ENCODE assay signal across 12 mouse cellular contexts in genomic region chr4:153679151-153679550, GRCm38 (mm10).
A peak's percentile ranks its signal among the peaks of the same experiment; 100 is the strongest.
DNase-seq lines count a peak whose midpoint lies in the region; ATAC-seq and TF ChIP-seq lines count a peak whose summit lies in the region.
"Had no signal": no experiment of that assay in that cellular context is flagged by ENCODE, and none has a peak within 500 bp of the region (broad histone marks: within the 10 kb centered on the region; RNA-seq: fewer than 3 reads in every experiment).

No protein-coding gene starts in this region.

- H3K36me3 ChIP-seq in hindbrain, embryonic 14.5 days (replicated peaks; ENCODE audit: control insufficient read depth, insufficient read depth) = no peaks in the 10 kb centered on the region
- no peaks in the 10 kb centered on the region for H3K36me3 ChIP-seq in hindbrain, embryonic 12.5 days
- no peaks in the 10 kb centered on the region for H3K36me3 ChIP-seq in neural tube, embryonic 15.5 days
- no peaks in the 10 kb centered on the region for H3K36me3 ChIP-seq in limb, embryonic 14.5 days (ENCODE audit: control insufficient read depth, insufficient read depth, low read length)
- H3K36me3 ChIP-seq: embryonic facial prominence, embryonic 15.5 days; limb, embryonic 13.5 days had no signal

- H3K4me2 ChIP-seq in hindbrain, embryonic 14.5 days (replicated peaks) = no peak overlapping the region
- no peak overlapping the region for H3K4me2 ChIP-seq in hindbrain, embryonic 12.5 days (replicated peaks)
- no peak overlapping the region for H3K4me2 ChIP-seq in neural tube, embryonic 15.5 days
- H3K4me2 ChIP-seq in limb, embryonic 14.5 days (replicated peaks; ENCODE audit: low read depth, low read length, severe bottlenecking) = no peak overlapping the region
- H3K4me2 ChIP-seq: embryonic facial prominence, embryonic 15.5 days; limb, embryonic 13.5 days had no signal

- H3K27me3 ChIP-seq in hindbrain, embryonic 14.5 days (ENCODE audit: control insufficient read depth, insufficient read depth, low read length) = no peaks in the 10 kb centered on the region
- H3K27me3 ChIP-seq in hindbrain, embryonic 12.5 days = no peaks in the 10 kb centered on the region
- H3K27me3 ChIP-seq in neural tube, embryonic 15.5 days (replicated peaks) = no peaks in the 10 kb centered on the region
- no peaks in the 10 kb centered on the region for H3K27me3 ChIP-seq in limb, embryonic 14.5 days (ENCODE audit: control insufficient read depth, insufficient read depth, low read length)
- H3K27me3 ChIP-seq: embryonic facial prominence, embryonic 15.5 days; limb, embryonic 13.5 days had no signal

- DNase-seq in hindbrain, embryonic 14.5 days (ENCODE audit: low spot score) = peak; percentile 63
- peak; percentile 58 for DNase-seq in neural tube, embryonic 10.5 days (ENCODE audit: extremely low spot score, low spot score)
- peak; percentile 26 for DNase-seq in brain, embryonic 14.5 days (ENCODE audit: low read depth)
- peak; percentile 82 for DNase-seq in limb, embryonic 14.5 days (ENCODE audit: low spot score)
- no peak for DNase-seq in layer of hippocampus, adult 18-20 months (ENCODE audit: low spot score in 2 of 2)
- no peak for DNase-seq in frontal cortex, postnatal 25 days (ENCODE audit: low spot score in 2 of 2)
- DNase-seq: kidney, adult 11 months; thymus, postnatal 25 days had no signal

- ATAC-seq in hindbrain, embryonic 14.5 days (ENCODE audit: low FRiP score) = no peak
- ATAC-seq in hindbrain, embryonic 12.5 days (ENCODE audit: low FRiP score) = no peak
- ATAC-seq in neural tube, embryonic 15.5 days (ENCODE audit: low FRiP score) = no peak
- ATAC-seq in limb, embryonic 14.5 days (ENCODE audit: low FRiP score, low read depth) = no peak

- H3K9ac ChIP-seq in hindbrain, embryonic 14.5 days = no peak overlapping the region
- H3K9ac ChIP-seq in hindbrain, embryonic 12.5 days = no peak overlapping the region
- no peak overlapping the region for H3K9ac ChIP-seq in neural tube, embryonic 15.5 days (replicated peaks)
- H3K9ac ChIP-seq in limb, embryonic 14.5 days (ENCODE audit: low read depth, low read length, severe bottlenecking) = no peak overlapping the region
- H3K9ac ChIP-seq: embryonic facial prominence, embryonic 15.5 days; limb, embryonic 13.5 days had no signal

- no peaks in the 10 kb centered on the region for H3K4me1 ChIP-seq in hindbrain, embryonic 14.5 days (replicated peaks; ENCODE audit: control insufficient read depth, insufficient read depth, low read length)
- 0 out of 2 replicates have a peak, but pooled peaks cover 5% of the 10 kb centered on the region for H3K4me1 ChIP-seq in hindbrain, embryonic 12.5 days
- peaks cover 3% of the 10 kb centered on the region; the same call in 1 of the 2 replicates for H3K4me1 ChIP-seq in neural tube, embryonic 15.5 days
- no peaks in the 10 kb centered on the region for H3K4me1 ChIP-seq in limb, embryonic 14.5 days (ENCODE audit: control insufficient read depth, insufficient read depth, low read length)
- H3K4me1 ChIP-seq: embryonic facial prominence, embryonic 15.5 days; limb, embryonic 13.5 days had no signal

- 38% methylated on average over 12 of the region's 12 CpGs for WGBS in hindbrain, embryonic 14.5 days
- 33% methylated on average over 12 of the region's 12 CpGs for WGBS in hindbrain, embryonic 12.5 days
- 36% methylated on average over 12 of the region's 12 CpGs for WGBS in neural tube, embryonic 15.5 days
- 25% methylated on average over 12 of the region's 12 CpGs for WGBS in limb, embryonic 14.5 days

- TF ChIP-seq POLR2A in brain, embryonic 14.5 days (IDR thresholded peaks at IDR 0.05; ENCODE audit: borderline replicate concordance, extremely low read depth, insufficient read depth, insufficient read length, poor library complexity, severe bottlenecking) = no peak
- no peak for TF ChIP-seq POLR2A in limb, embryonic 14.5 days (IDR thresholded peaks at IDR 0.05; ENCODE audit: borderline replicate concordance, extremely low read depth, insufficient read depth, insufficient read length)

- no peak overlapping the region for H3K27ac ChIP-seq in hindbrain, embryonic 14.5 days
- no peak overlapping the region for H3K27ac ChIP-seq in hindbrain, embryonic 12.5 days
- no peak overlapping the region for H3K27ac ChIP-seq in neural tube, embryonic 15.5 days (replicated peaks)
- H3K27ac ChIP-seq in limb, embryonic 14.5 days (replicated peaks; ENCODE audit: low read depth, low read length) = no peak overlapping the region
- H3K27ac ChIP-seq: embryonic facial prominence, embryonic 15.5 days; limb, embryonic 13.5 days had no signal

- no peak overlapping the region for H3K4me3 ChIP-seq in hindbrain, embryonic 14.5 days (replicated peaks; ENCODE audit: low read length)
- H3K4me3 ChIP-seq in hindbrain, embryonic 12.5 days = no peak overlapping the region
- H3K4me3 ChIP-seq in neural tube, embryonic 15.5 days (replicated peaks) = no peak overlapping the region
- H3K4me3 ChIP-seq in limb, embryonic 14.5 days (replicated peaks; ENCODE audit: low read length) = no peak overlapping the region
- H3K4me3 ChIP-seq: embryonic facial prominence, embryonic 15.5 days; limb, embryonic 13.5 days had no signal

- no peaks in the 10 kb centered on the region for H3K9me3 ChIP-seq in hindbrain, embryonic 14.5 days (ENCODE audit: control insufficient read depth, low read length)
- H3K9me3 ChIP-seq in hindbrain, embryonic 12.5 days (replicated peaks) = no peaks in the 10 kb centered on the region
- no peaks in the 10 kb centered on the region for H3K9me3 ChIP-seq in neural tube, embryonic 15.5 days (replicated peaks)
- H3K9me3 ChIP-seq in limb, embryonic 14.5 days (ENCODE audit: control insufficient read depth, low read length) = no peaks in the 10 kb centered on the region
- H3K9me3 ChIP-seq: embryonic facial prominence, embryonic 15.5 days; limb, embryonic 13.5 days had no signal

- no peak for TF ChIP-seq CTCF in brain, embryonic 14.5 days (IDR thresholded peaks at IDR 0.05; ENCODE audit: borderline replicate concordance, extremely low read depth, insufficient read depth, insufficient read length)

Comparison
In these comparisons a context has a peak if more than half of its experiments do, and no peak if none do; other contexts are left out.
1. DNase-seq: peak in hindbrain, embryonic 14.5 days (single experiment), neural tube, embryonic 10.5 days (single experiment), brain, embryonic 14.5 days (single experiment) and limb, embryonic 14.5 days (single experiment); none in layer of hippocampus, adult 18-20 months (0 of 2) and frontal cortex, postnatal 25 days (0 of 2).